9 mouse cellular contexts compared by ENCODE assay signal in genomic region chr11:70648512-70648911, GRCm38 (mm10). TPM values are rescaled to one million over a fixed set of nuclear protein-coding genes. Genes with fewer than 3 reads are reported as not detected.
DNase-seq lines count a peak whose midpoint lies in the region; ATAC-seq and TF ChIP-seq lines count a peak whose summit lies in the region.
"Had no signal": no experiment of that assay in that cellular context is flagged by ENCODE, and none has a peak within 500 bp of the region (broad histone marks: within the 10 kb centered on the region; RNA-seq: fewer than 3 reads in every experiment).

No protein-coding gene starts in this region.

- peak overlapping the region; percentile 79 for H3K9ac ChIP-seq in heart, embryonic 15.5 days
- H3K9ac ChIP-seq in MEL (ENCODE audit: control insufficient read depth, low read depth, low read length, poor library complexity, severe bottlenecking): peak overlapping the region; percentile 92
- 0 out of 2 replicates have a peak overlapping the region, but pooled peaks have one; percentile 80 for H3K9ac ChIP-seq in hindbrain, embryonic 14.5 days
- peak overlapping the region; percentile 7; the same call in 1 of the 2 replicates for H3K9ac ChIP-seq in midbrain, embryonic 14.5 days (replicated peaks; ENCODE audit: low read length)

- H3K27ac ChIP-seq in heart, embryonic 15.5 days: 0 out of 2 replicates have a peak overlapping the region, but pooled peaks have one; percentile 95
- peak overlapping the region; percentile 95 for H3K27ac ChIP-seq in MEL (ENCODE audit: control insufficient read depth, low read depth, low read length)
- H3K27ac ChIP-seq in hindbrain, embryonic 14.5 days: no peak overlapping the region
- no peak overlapping the region for H3K27ac ChIP-seq in midbrain, embryonic 14.5 days (replicated peaks; ENCODE audit: low read depth, low read length)

- H3K4me1 ChIP-seq in heart, embryonic 15.5 days (replicated peaks): peaks cover 66% of the 10 kb centered on the region
- peaks cover 12 to 52% of the 10 kb centered on the region in 2 experiments for H3K4me1 ChIP-seq in MEL (ENCODE audit: control insufficient read depth in 1 of 2, insufficient read depth in 2 of 2, low read length in 2 of 2)
- peaks cover 34% of the 10 kb centered on the region for H3K4me1 ChIP-seq in hindbrain, embryonic 14.5 days (replicated peaks; ENCODE audit: control insufficient read depth, insufficient read depth, low read length)
- peaks cover 41% of the 10 kb centered on the region for H3K4me1 ChIP-seq in midbrain, embryonic 14.5 days (ENCODE audit: control insufficient read depth, insufficient read depth, low read length)

- no peak for TF ChIP-seq RAD21 in MEL (IDR thresholded peaks at IDR 0.05; ENCODE audit: low read depth, low read length)

- peak overlapping the region; percentile 85 for H3K4me2 ChIP-seq in heart, embryonic 15.5 days
- H3K4me2 ChIP-seq in hindbrain, embryonic 14.5 days (replicated peaks): peak overlapping the region; percentile 100
- H3K4me2 ChIP-seq in midbrain, embryonic 14.5 days (ENCODE audit: low read length): peak overlapping the region; percentile 100

- no peak for TF ChIP-seq CTCF in MEL (IDR thresholded peaks at IDR 0.05 in 2 of 3, conservative IDR thresholded peaks at IDR 0.05 in 1 of 3; ENCODE audit: control insufficient read depth in 1 of 3, insufficient read depth in 1 of 3, low read depth in 2 of 3, low read length in 3 of 3, poor library complexity in 1 of 3, severe bottlenecking in 1 of 3)

- no peak for ATAC-seq in heart, embryonic 15.5 days (replicated peaks; ENCODE audit: insufficient number of reproducible peaks, insufficient read depth, low FRiP score, low read depth)
- ATAC-seq in hindbrain, embryonic 14.5 days (ENCODE audit: low FRiP score): no peak
- ATAC-seq in midbrain, embryonic 14.5 days (ENCODE audit: low FRiP score, low TSS enrichment): no peak

- no peaks in the 10 kb centered on the region for H3K9me3 ChIP-seq in heart, embryonic 15.5 days (replicated peaks)
- no peaks in the 10 kb centered on the region for H3K9me3 ChIP-seq in MEL (replicated peaks; ENCODE audit: insufficient read depth, low read length)
- H3K9me3 ChIP-seq in hindbrain, embryonic 14.5 days (ENCODE audit: control insufficient read depth, low read length): no peaks in the 10 kb centered on the region
- H3K9me3 ChIP-seq in midbrain, embryonic 14.5 days (ENCODE audit: control insufficient read depth, low read length): no peaks in the 10 kb centered on the region

- no peak for DNase-seq in heart, adult 9 months (ENCODE audit: low spot score in 2 of 2)
- peak; percentile 84 for DNase-seq in MEL (ENCODE audit: low read depth, low spot score)
- no peak for DNase-seq in hindbrain, embryonic 14.5 days (ENCODE audit: low spot score)
- no peak for DNase-seq in midbrain, embryonic 14.5 days
- DNase-seq in layer of hippocampus, postnatal 14 days (ENCODE audit: low spot score in 2 of 2): no peak
- no peak for DNase-seq in left cerebral cortex, adult 11 months (ENCODE audit: low spot score)
- DNase-seq in adipocyte (ENCODE audit: low spot score): no peak

- H3K36me3 ChIP-seq in heart, embryonic 15.5 days: peaks cover 50% of the 10 kb centered on the region
- H3K36me3 ChIP-seq in MEL (ENCODE audit: control insufficient read depth in 1 of 2, insufficient read depth in 2 of 2, low read length in 2 of 2): peaks cover 17 to 54% of the 10 kb centered on the region in 2 experiments
- H3K36me3 ChIP-seq in hindbrain, embryonic 14.5 days (replicated peaks; ENCODE audit: control insufficient read depth, insufficient read depth): peaks cover 69% of the 10 kb centered on the region
- peaks cover 52% of the 10 kb centered on the region for H3K36me3 ChIP-seq in midbrain, embryonic 14.5 days (ENCODE audit: control insufficient read depth, insufficient read depth, low read length)

- no peaks in the 10 kb centered on the region for H3K27me3 ChIP-seq in heart, embryonic 15.5 days
- no peaks in the 10 kb centered on the region for H3K27me3 ChIP-seq in MEL (ENCODE audit: control insufficient read depth in 1 of 2, insufficient read depth in 2 of 2, low read length in 2 of 2)
- H3K27me3 ChIP-seq in hindbrain, embryonic 14.5 days (ENCODE audit: control insufficient read depth, insufficient read depth, low read length): no peaks in the 10 kb centered on the region
- no peaks in the 10 kb centered on the region for H3K27me3 ChIP-seq in midbrain, embryonic 14.5 days (ENCODE audit: control insufficient read depth, insufficient read depth, low read length)

- H3K4me3 ChIP-seq in heart, embryonic 15.5 days: peak overlapping the region; percentile 72
- peak overlapping the region; percentile 54 to 83 for H3K4me3 ChIP-seq in MEL (ENCODE audit: control insufficient read depth in 1 of 2, insufficient read depth in 1 of 2, low read depth in 2 of 2, low read length in 2 of 2)
- peak overlapping the region; percentile 74 for H3K4me3 ChIP-seq in hindbrain, embryonic 14.5 days (replicated peaks; ENCODE audit: low read length)
- H3K4me3 ChIP-seq in midbrain, embryonic 14.5 days (replicated peaks; ENCODE audit: low read depth, low read length): peak overlapping the region; percentile 70

- 69% methylated on average over 4 of the region's 4 CpGs for WGBS in heart, embryonic 15.5 days
- WGBS in hindbrain, embryonic 14.5 days: 90% methylated on average over 4 of the region's 4 CpGs
- 92% methylated on average over 4 of the region's 4 CpGs for WGBS in midbrain, embryonic 14.5 days

- H3K79me2 ChIP-seq in MEL (ENCODE audit: control insufficient read depth, insufficient read depth, low read length, poor library complexity): peaks cover 72% of the 10 kb centered on the region

- no peak for TF ChIP-seq POLR2A in MEL (IDR thresholded peaks at IDR 0.05; ENCODE audit: control insufficient read depth in 1 of 2, insufficient read depth in 1 of 2, low read depth in 1 of 2, low read length in 2 of 2, poor library complexity in 1 of 2)

- peak; percentile 71 to 77; a peak in 3 of 4 replicates for TF ChIP-seq EP300 in MEL (IDR thresholded peaks at IDR 0.05; ENCODE audit: low read depth in 1 of 2, low read length in 2 of 2)

TF ChIP-seq in MEL, 35 proteins besides CTCF, POLR2A, EP300 and RAD21 (continues in another document):
- TF ChIP-seq TBP (IDR thresholded peaks at IDR 0.05; ENCODE audit: low read depth, low read length): peak; percentile 16; the same call in 1 of the 2 replicates
- TF ChIP-seq SIN3A (IDR thresholded peaks at IDR 0.05; ENCODE audit: low read length): peak; percentile 59
- TF ChIP-seq MAZ (IDR thresholded peaks at IDR 0.05; ENCODE audit: low read depth, low read length): no peak
- no peak for TF ChIP-seq USF2 (IDR thresholded peaks at IDR 0.05; ENCODE audit: borderline replicate concordance in 1 of 2, insufficient read depth in 1 of 2, low read depth in 1 of 2, low read length in 2 of 2)
- TF ChIP-seq ZKSCAN1 (IDR thresholded peaks at IDR 0.05; ENCODE audit: low read depth, low read length): no peak
- no peak for TF ChIP-seq HCFC1 (IDR thresholded peaks at IDR 0.05; ENCODE audit: low read depth, low read length)
- TF ChIP-seq KAT2A (conservative IDR thresholded peaks at IDR 0.05; ENCODE audit: low read depth, low read length): no peak
- TF ChIP-seq ELF1 (IDR thresholded peaks at IDR 0.05; ENCODE audit: low read depth, low read length): no peak

RNA-seq across cellular contexts. Expression of gene Slc25a11, which starts 1.2 kb away (rescaled TPM):
- polyA plus RNA-seq in heart, embryonic 15.5 days (2015; fragmentation: Nextera tagmentation; extraction: Ambion mirVana): 279 TPM in 2 replicates
- total RNA-seq in MEL (2012; rRNA removed): 96.3 and 104 TPM in 2 replicates
- polyA plus RNA-seq in MEL (2012; ENCODE audit: insufficient read depth in 1 of 2, insufficient read length in 2 of 2, low read depth in 1 of 2, low replicate concordance in 2 of 2, missing spikeins in 1 of 2): 100 to 1,000 TPM; 114 to 145 TPM
- polyA plus RNA-seq in hindbrain, embryonic 14.5 days (2014; fragmentation: Nextera tagmentation; extraction: Ambion mirVana): 158 TPM in 2 replicates
- 158 and 171 TPM in 2 replicates for polyA plus RNA-seq in midbrain, embryonic 14.5 days (2014; fragmentation: Nextera tagmentation; extraction: Ambion mirVana)
- 100 to 1,000 TPM; 124 to 127 TPM for total RNA-seq in layer of hippocampus, postnatal 14 days (2021)

RNA-seq across cellular contexts. Expression of gene Rnf167, which starts 1.5 kb away (rescaled TPM):
- polyA plus RNA-seq in heart, embryonic 15.5 days (2015; fragmentation: Nextera tagmentation; extraction: Ambion mirVana): 75.1 and 81.2 TPM in 2 replicates
- 30.4 and 31.4 TPM in 2 replicates for total RNA-seq in MEL (2012; rRNA removed)
- 10 to 100 TPM in 1 of 2 experiments, not detected in 1; 44.4 TPM for polyA plus RNA-seq in MEL (2012; ENCODE audit: insufficient read depth in 1 of 2, insufficient read length in 2 of 2, low read depth in 1 of 2, low replicate concordance in 2 of 2, missing spikeins in 1 of 2)
- 90.6 and 93.4 TPM in 2 replicates for polyA plus RNA-seq in hindbrain, embryonic 14.5 days (2014; fragmentation: Nextera tagmentation; extraction: Ambion mirVana)
- polyA plus RNA-seq in midbrain, embryonic 14.5 days (2014; fragmentation: Nextera tagmentation; extraction: Ambion mirVana): 95.9 and 104 TPM in 2 replicates
- 10 to 100 TPM; 70.2 to 72.3 TPM for total RNA-seq in layer of hippocampus, postnatal 14 days (2021)

RNA-seq across cellular contexts. Expression of gene Pfn1, which starts 5.9 kb away (rescaled TPM):
- 1,318 and 1,359 TPM in 2 replicates for polyA plus RNA-seq in heart, embryonic 15.5 days (2015; fragmentation: Nextera tagmentation; extraction: Ambion mirVana)
- 1,332 and 1,356 TPM in 2 replicates for total RNA-seq in MEL (2012; rRNA removed)
- polyA plus RNA-seq in MEL (2012; ENCODE audit: insufficient read depth in 1 of 2, insufficient read length in 2 of 2, low read depth in 1 of 2, low replicate concordance in 2 of 2, missing spikeins in 1 of 2): 1,000 to 10,000 TPM; 2,392 to 5,980 TPM
- 662 and 703 TPM in 2 replicates for polyA plus RNA-seq in hindbrain, embryonic 14.5 days (2014; fragmentation: Nextera tagmentation; extraction: Ambion mirVana)
- 661 and 672 TPM in 2 replicates for polyA plus RNA-seq in midbrain, embryonic 14.5 days (2014; fragmentation: Nextera tagmentation; extraction: Ambion mirVana)
- 100 to 1,000 TPM; 340 to 380 TPM for total RNA-seq in layer of hippocampus, postnatal 14 days (2021)

RNA-seq across cellular contexts. Expression of gene Eno3, which starts 8.5 kb away (rescaled TPM):
- polyA plus RNA-seq in heart, embryonic 15.5 days (2015; fragmentation: Nextera tagmentation; extraction: Ambion mirVana): 389 and 492 TPM in 2 replicates
- 12.9 and 14.2 TPM in 2 replicates for total RNA-seq in MEL (2012; rRNA removed)
- polyA plus RNA-seq in MEL (2012; ENCODE audit: insufficient read depth in 1 of 2, insufficient read length in 2 of 2, low read depth in 1 of 2, low replicate concordance in 2 of 2, missing spikeins in 1 of 2): 10 to 100 TPM in 1 of 2 experiments, not detected in 1; 16.8 TPM
- polyA plus RNA-seq in hindbrain, embryonic 14.5 days (2014; fragmentation: Nextera tagmentation; extraction: Ambion mirVana): 6.4 and 7.8 TPM in 2 replicates
- polyA plus RNA-seq in midbrain, embryonic 14.5 days (2014; fragmentation: Nextera tagmentation; extraction: Ambion mirVana): 8.5 and 8.7 TPM in 2 replicates
- total RNA-seq in layer of hippocampus, postnatal 14 days (2021): 10 to 100 TPM in 1 of 2 experiments, 1 to 10 TPM in 1; 5.9 to 10.1 TPM

RNA-seq across cellular contexts. Expression of gene Gp1ba, which starts 9.6 kb away (rescaled TPM):
- polyA plus RNA-seq in heart, embryonic 15.5 days (2015; fragmentation: Nextera tagmentation; extraction: Ambion mirVana): 0.62 and 0.67 TPM in 2 replicates
- 0.98 and 1.6 TPM in 2 replicates for total RNA-seq in MEL (2012; rRNA removed)
- 1 to 10 TPM in 1 of 2 experiments, not detected in 1; 5.0 TPM for polyA plus RNA-seq in MEL (2012; ENCODE audit: insufficient read depth in 1 of 2, insufficient read length in 2 of 2, low read depth in 1 of 2, low replicate concordance in 2 of 2, missing spikeins in 1 of 2)
- 0.29 and 0.43 TPM in 2 replicates for polyA plus RNA-seq in hindbrain, embryonic 14.5 days (2014; fragmentation: Nextera tagmentation; extraction: Ambion mirVana)
- polyA plus RNA-seq in midbrain, embryonic 14.5 days (2014; fragmentation: Nextera tagmentation; extraction: Ambion mirVana): 0.37 and 0.38 TPM in 2 replicates
- not detected for total RNA-seq in layer of hippocampus, postnatal 14 days (2021)
- total RNA-seq: layer of hippocampus, postnatal 25 days had no signal

Comparison
In these comparisons a context has a peak if more than half of its experiments do, and no peak if none do; other contexts are left out.
1. H3K27ac ChIP-seq: peak in heart, embryonic 15.5 days (single experiment) and MEL (single experiment); none in hindbrain, embryonic 14.5 days (single experiment) and midbrain, embryonic 14.5 days (single experiment).
2. H3K9ac ChIP-seq: peak in every context shown above with its lines; median percentile 92 in MEL; 80 in hindbrain, embryonic 14.5 days; 79 in heart, embryonic 15.5 days; 7 in midbrain, embryonic 14.5 days.
3. Peak in every context shown above with its lines, with median percentiles within 50 percentile points of each other: H3K4me2 ChIP-seq and H3K4me3 ChIP-seq.